Mouse (Mus musculus) liver, adult 2 months (tissue): ENCODE results near the gene Sgsm2.

Source experiments
- CTCF ChIP-seq: fragments of 200-500 bp; IDR thresholded peaks from 2 replicates; pipeline ENCODE4 v1.5.1; 2011; ENCODE audit warnings: low read depth, low read length, control low read depth
- POLR2A ChIP-seq: fragments of 200-500 bp; IDR thresholded peaks from 2 replicates; pipeline ENCODE4 v1.6.1; 2011; ENCODE audit warnings: low read length, control low read depth; ENCODE audit not compliant: insufficient read depth; ENCODE audit errors: extremely low read depth

DNA sequence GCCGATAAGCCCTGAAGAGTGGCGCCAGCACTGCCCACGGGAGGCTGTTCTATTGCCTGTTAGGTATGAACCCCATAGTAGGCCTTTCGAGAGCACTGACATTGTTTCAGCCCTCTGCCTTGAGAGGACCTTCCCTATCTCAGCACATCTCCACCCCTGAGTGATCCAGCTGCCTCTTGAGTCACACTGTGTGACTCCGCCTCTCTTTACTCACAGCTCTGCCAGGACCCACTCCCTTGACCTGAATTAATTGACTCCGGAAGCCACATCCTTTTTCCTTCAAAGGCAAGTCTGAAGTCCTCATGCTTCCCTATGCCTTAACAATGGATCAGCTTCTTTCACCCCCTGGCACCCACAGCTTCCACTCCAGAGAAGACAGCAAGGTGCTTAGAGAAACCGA lies 70.7 kb downstream of the Sgsm2 start:
- TF ChIP-seq POLR2A (no peak), CTCF (no peak)
